In the genomic region with DNA sequence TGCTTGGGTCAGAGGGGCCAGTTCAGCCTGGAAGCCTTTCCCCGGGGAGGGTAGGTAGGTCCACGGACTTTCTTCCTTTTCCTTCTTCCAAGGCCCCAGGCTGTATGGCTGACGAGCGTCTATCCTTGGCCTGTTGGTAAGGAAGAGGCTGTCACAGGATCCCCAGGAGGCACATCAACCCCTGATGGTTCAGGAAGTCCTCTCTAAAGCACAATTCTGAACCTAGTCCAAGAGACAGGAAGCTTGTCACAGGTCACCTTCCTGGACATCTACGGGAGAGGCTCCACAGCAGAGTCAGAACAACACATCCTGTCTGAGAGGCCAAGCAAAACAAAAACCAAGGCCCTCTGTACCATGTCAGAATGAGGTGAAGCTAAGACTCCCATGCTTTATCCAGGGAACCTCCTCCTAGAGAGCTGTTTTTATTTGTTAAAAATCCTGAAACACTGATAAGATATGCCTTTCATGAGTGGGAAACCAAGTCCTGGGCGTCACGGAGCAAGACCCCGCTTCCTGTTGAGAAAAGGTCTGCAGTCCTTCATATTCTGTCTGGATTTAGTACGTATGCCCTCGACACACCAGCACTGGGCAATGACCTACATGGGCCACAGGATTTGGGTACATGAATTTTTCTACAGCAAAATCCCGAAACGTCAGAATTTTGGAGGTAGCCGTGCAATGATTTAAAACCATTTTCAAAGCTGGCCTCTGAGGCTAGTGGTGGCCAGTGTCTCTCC, we compare ENCODE assay signal across 9 mouse cellular contexts. TPM values are rescaled to one million over a fixed set of nuclear protein-coding genes. Genes with fewer than 3 reads are reported as not detected.
DNase-seq lines count a peak whose midpoint lies in the region; ATAC-seq lines count a peak whose summit lies in the region.
"Had no signal": no experiment of that assay in that cellular context is flagged by ENCODE, and none has a peak within 500 bp of the region (broad histone marks: within the 10 kb centered on the region; RNA-seq: fewer than 3 reads in every experiment).

No protein-coding gene starts in this region.

- no peak overlapping the region for H3K4me2 ChIP-seq in limb, embryonic 15.5 days
- H3K4me2 ChIP-seq in heart, embryonic 11.5 days: no peak overlapping the region
- H3K4me2 ChIP-seq in kidney, embryonic 14.5 days (replicated peaks; ENCODE audit: low read depth, low read length): no peak overlapping the region
- no peak overlapping the region for H3K4me2 ChIP-seq in forebrain, embryonic 11.5 days (ENCODE audit: low read depth, low read length, severe bottlenecking)

- ATAC-seq in limb, embryonic 15.5 days (ENCODE audit: insufficient number of reproducible peaks, low FRiP score, low TSS enrichment, low read depth): 0 out of 2 replicates have a peak, but pooled peaks have one; percentile 35
- ATAC-seq in heart, embryonic 11.5 days (replicated peaks; ENCODE audit: insufficient number of reproducible peaks, low FRiP score, low TSS enrichment): peak; percentile 81
- peak; percentile 85 for ATAC-seq in kidney, embryonic 14.5 days (ENCODE audit: low FRiP score, low TSS enrichment)
- no peak for ATAC-seq in forebrain, embryonic 11.5 days (replicated peaks; ENCODE audit: low FRiP score)
- ATAC-seq: inflammation-experienced regulatory T-cells, adult 6 months had no signal

- no peaks in the 10 kb centered on the region for H3K27me3 ChIP-seq in limb, embryonic 15.5 days
- H3K27me3 ChIP-seq in limb, embryonic 10.5 days (ENCODE audit: low read depth, poor library complexity, severe bottlenecking): no peaks in the 10 kb centered on the region
- H3K27me3 ChIP-seq in heart, embryonic 11.5 days (ENCODE audit: control insufficient read depth, insufficient read depth, low read length): no peaks in the 10 kb centered on the region
- H3K27me3 ChIP-seq in kidney, embryonic 14.5 days (ENCODE audit: control insufficient read depth, insufficient read depth, low read length): no peaks in the 10 kb centered on the region
- H3K27me3 ChIP-seq in forebrain, embryonic 11.5 days (ENCODE audit: control insufficient read depth, insufficient read depth, low read length): no peaks in the 10 kb centered on the region

- no peaks in the 10 kb centered on the region for H3K4me1 ChIP-seq in limb, embryonic 15.5 days
- peaks cover 8% of the 10 kb centered on the region; the same call in 1 of the 2 replicates for H3K4me1 ChIP-seq in limb, embryonic 10.5 days
- H3K4me1 ChIP-seq in heart, embryonic 11.5 days (ENCODE audit: control insufficient read depth, insufficient read depth, low read length): no peaks in the 10 kb centered on the region
- H3K4me1 ChIP-seq in kidney, embryonic 14.5 days (ENCODE audit: control insufficient read depth, insufficient read depth, low read length): peaks cover 7% of the 10 kb centered on the region; the same call in 1 of the 2 replicates
- no peaks in the 10 kb centered on the region for H3K4me1 ChIP-seq in forebrain, embryonic 11.5 days (replicated peaks; ENCODE audit: control insufficient read depth, insufficient read depth, low read length)

- no peak for DNase-seq in limb, embryonic 10.5 days (ENCODE audit: low spot score)
- DNase-seq in skeletal muscle tissue, adult 2 months (ENCODE audit: low read depth, low spot score): peak; percentile 61
- no peak for DNase-seq in thymus, postnatal 4 days
- no peak for DNase-seq in ovary, adult 18-20 months (ENCODE audit: low spot score)
- no peak for DNase-seq in forebrain, embryonic 11.5 days (ENCODE audit: low spot score)

- H3K27ac ChIP-seq in limb, embryonic 15.5 days: 0 out of 2 replicates have a peak overlapping the region, but pooled peaks have one; percentile 14
- no peak overlapping the region; the same call in 1 of the 2 replicates for H3K27ac ChIP-seq in limb, embryonic 10.5 days
- H3K27ac ChIP-seq in heart, embryonic 11.5 days (ENCODE audit: low read depth, low read length): peak overlapping the region; percentile 24; the same call in 1 of the 2 replicates
- H3K27ac ChIP-seq in kidney, embryonic 14.5 days (ENCODE audit: low read depth, low read length): peak overlapping the region; percentile 71
- H3K27ac ChIP-seq in forebrain, embryonic 11.5 days (ENCODE audit: low read depth, low read length): no peak overlapping the region

- no peaks in the 10 kb centered on the region for H3K9me3 ChIP-seq in limb, embryonic 15.5 days
- H3K9me3 ChIP-seq in limb, embryonic 10.5 days (replicated peaks): no peaks in the 10 kb centered on the region
- H3K9me3 ChIP-seq in heart, embryonic 11.5 days (replicated peaks; ENCODE audit: control insufficient read depth, low read length): no peaks in the 10 kb centered on the region
- H3K9me3 ChIP-seq in kidney, embryonic 14.5 days (ENCODE audit: control insufficient read depth, low read length): no peaks in the 10 kb centered on the region
- H3K9me3 ChIP-seq in forebrain, embryonic 11.5 days (ENCODE audit: control insufficient read depth, low read length): no peaks in the 10 kb centered on the region

- WGBS in limb, embryonic 15.5 days: 71% methylated on average over 13 of the region's 13 CpGs
- 83% methylated on average over 13 of the region's 13 CpGs for WGBS in limb, embryonic 10.5 days
- WGBS in heart, embryonic 11.5 days (ENCODE audit: insufficient replicate concordance): 59% methylated on average over 13 of the region's 13 CpGs
- 42% methylated on average over 13 of the region's 13 CpGs for WGBS in kidney, embryonic 14.5 days
- WGBS in forebrain, embryonic 11.5 days: 85% methylated on average over 13 of the region's 13 CpGs

- no peak overlapping the region for H3K9ac ChIP-seq in limb, embryonic 15.5 days
- H3K9ac ChIP-seq in heart, embryonic 11.5 days (ENCODE audit: low read depth, low read length): no peak overlapping the region
- no peak overlapping the region for H3K9ac ChIP-seq in kidney, embryonic 14.5 days (ENCODE audit: low read depth, low read length)
- no peak overlapping the region for H3K9ac ChIP-seq in forebrain, embryonic 11.5 days (ENCODE audit: low read length)

- no peak overlapping the region for H3K4me3 ChIP-seq in limb, embryonic 15.5 days
- H3K4me3 ChIP-seq in limb, embryonic 10.5 days: no peak overlapping the region
- H3K4me3 ChIP-seq in heart, embryonic 11.5 days (ENCODE audit: low read depth, low read length): no peak overlapping the region
- no peak overlapping the region for H3K4me3 ChIP-seq in kidney, embryonic 14.5 days (ENCODE audit: low read length)
- no peak overlapping the region for H3K4me3 ChIP-seq in forebrain, embryonic 11.5 days (ENCODE audit: low read depth, low read length)

- H3K36me3 ChIP-seq in limb, embryonic 15.5 days: no peaks in the 10 kb centered on the region
- H3K36me3 ChIP-seq in limb, embryonic 10.5 days: no peaks in the 10 kb centered on the region
- H3K36me3 ChIP-seq in heart, embryonic 11.5 days (ENCODE audit: control insufficient read depth, insufficient read depth, low read length): no peaks in the 10 kb centered on the region
- H3K36me3 ChIP-seq in kidney, embryonic 14.5 days (ENCODE audit: control insufficient read depth, insufficient read depth, low read length): no peaks in the 10 kb centered on the region
- H3K36me3 ChIP-seq in forebrain, embryonic 11.5 days (ENCODE audit: control insufficient read depth, insufficient read depth, low read length): no peaks in the 10 kb centered on the region

RNA-seq across cellular contexts. Expression of a gene that starts 52.0 kb away (rescaled TPM):
- polyA plus RNA-seq in limb, embryonic 15.5 days (2015; fragmentation: Nextera tagmentation; extraction: Ambion mirVana): 58.0 and 58.3 TPM in 2 replicates
- polyA plus RNA-seq in limb, embryonic 10.5 days (2016; fragmentation: Nextera tagmentation; extraction: Ambion mirVana): 26.6 and 41.1 TPM in 2 replicates
- polyA plus RNA-seq in heart, embryonic 11.5 days (2014; fragmentation: Nextera tagmentation; extraction: Ambion mirVana): 30.6 and 32.9 TPM in 2 replicates
- 22.5 and 41.1 TPM in 2 replicates for polyA plus RNA-seq in kidney, embryonic 14.5 days (2014; fragmentation: Nextera tagmentation; extraction: Ambion mirVana)
- 31.5 and 42.4 TPM in 2 replicates for polyA plus RNA-seq in forebrain, embryonic 11.5 days (2014; fragmentation: Nextera tagmentation; extraction: Ambion mirVana)

Comparison
In these comparisons a context has a peak if more than half of its experiments do, and no peak if none do; other contexts are left out.
1. H3K27ac ChIP-seq: peak in limb, embryonic 15.5 days (single experiment), heart, embryonic 11.5 days (single experiment) and kidney, embryonic 14.5 days (single experiment); none in limb, embryonic 10.5 days (single experiment) and forebrain, embryonic 11.5 days (single experiment).